Mouse (Mus musculus) right cerebral cortex, postnatal 36 days (tissue): ENCODE data around the gene Gcc2.
A peak's percentile ranks its signal among the peaks of the same experiment; 100 is the strongest.
"Not testable (repeated sequence)": the region's sequence is repeated elsewhere in the genome, so short reads cannot be mapped to it uniquely, and the experiment has no call there.

Source experiments
- DNase-seq, 2 experiments: peaks; one replicate each; pipeline ENCODE4 v3.0.0; 2022; ENCODE audit warnings: low spot score in 2 of 2, mixed read lengths in 1 of 2

The Gcc2 gene

GRCm38 (mm10) chr10:58231779-58232640, 23.3 kb upstream of the Gcc2 start:
- peak; percentile 77 to 79 for DNase-seq

- DNase-seq: not testable (repeated sequence)
These were observed 22.7 kb upstream of the Gcc2 start, which contains the start of gene Duxf3 for GRCm38 (mm10) chr10:58232641-58232969. Duxf3 (minus strand) TSS chr10:58232675.

GRCm38 (mm10) chr10:58233054-58233739, 22.1 kb upstream of the Gcc2 start:
- not testable (repeated sequence) for DNase-seq

GRCm38 (mm10) chr10:58233740-58234121, 21.6 kb upstream of the Gcc2 start:
- DNase-seq: not testable (repeated sequence)

GRCm38 (mm10) chr10:58234985-58235384, 20.3 kb upstream of the Gcc2 start:
- DNase-seq: not testable (repeated sequence)

- no peak for DNase-seq
These were observed 18.7 kb upstream of the Gcc2 start, which contains the start of gene Gm4981 for GRCm38 (mm10) chr10:58236613-58237012. Gm4981 (minus strand) TSS chr10:58236701.

GRCm38 (mm10) chr10:58238984-58239740, 16.1 kb upstream of the Gcc2 start:
- DNase-seq: peak in 1 of 2 experiments; percentile 57

- DNase-seq: no peak
These were observed 5.8 kb upstream of the Gcc2 start for GRCm38 (mm10) chr10:58249535-58249934.

GRCm38 (mm10) chr10:58254635-58255175, 592 bp upstream of the Gcc2 start:
- DNase-seq: no peak

GRCm38 (mm10) chr10:58255954-58256353, 657 bp downstream of the Gcc2 start:
- DNase-seq: no peak

GRCm38 (mm10) chr10:58258466-58258865, 3.2 kb downstream of the Gcc2 start:
- DNase-seq: no peak

GRCm38 (mm10) chr10:58282238-58282637, 26.9 kb downstream of the Gcc2 start:
- DNase-seq: no peak

- no peak for DNase-seq
These were observed 35.4 kb downstream of the Gcc2 start for GRCm38 (mm10) chr10:58290742-58291141.

- DNase-seq: peak; percentile 14 to 56
These were observed 38.9 kb downstream of the Gcc2 start for GRCm38 (mm10) chr10:58294246-58294645.

GRCm38 (mm10) chr10:58295605-58296004, 40.3 kb downstream of the Gcc2 start:
- no peak for DNase-seq

- DNase-seq: no peak
These were observed 49.7 kb downstream of the Gcc2 start for GRCm38 (mm10) chr10:58304996-58305395.

- no peak for DNase-seq
These were observed 51.6 kb downstream of the Gcc2 start for GRCm38 (mm10) chr10:58306897-58307296.

- DNase-seq: no peak
These were observed 55.5 kb downstream of the Gcc2 start for GRCm38 (mm10) chr10:58310791-58311190.

GRCm38 (mm10) chr10:58312887-58313286, 57.6 kb downstream of the Gcc2 start:
- no peak for DNase-seq

- DNase-seq: no peak
These were observed 65.6 kb downstream of the Gcc2 start for GRCm38 (mm10) chr10:58320881-58321280.

GRCm38 (mm10) chr10:58322361-58323027, 67.2 kb downstream of the Gcc2 start:
- no peak for DNase-seq
